Mouse (Mus musculus) megakaryocyte progenitor cell, adult 5-6 weeks (primary cell): Measurements from ENCODE around the gene Pnp2. TPM values are rescaled to one million over a fixed set of nuclear protein-coding genes. Genes with fewer than 3 reads are reported as not detected.
A peak's percentile ranks its signal among the peaks of the same experiment; 100 is the strongest.
"Not testable (repeated sequence)": the region's sequence is repeated elsewhere in the genome, so short reads cannot be mapped to it uniquely, and the experiment has no call there.

ENCODE experiments used
- ATAC-seq: replicated peaks from 2 replicates; pipeline ENCODE4 v1.8.0; 2016; ENCODE audit warnings: mild to moderate bottlenecking, moderate TSS enrichment, inconsistent platforms; ENCODE audit not compliant: poor library complexity
- total RNA-seq, 2 experiments: library from RNA; stranded (forward) in 1 of 2; stranded (reverse) in 1 of 2; fragments of 157-497, 149-512 nt in 1 of 2; fragments of 200-1000 nt in 1 of 2; gene quantifications; 2 replicates each; pipeline versions ENCODE4 v1.2.3 to v1.2.4; 2015 to 2017

Pnp2 gene
- total RNA-seq (2015) = 11.0 and 16.1 TPM in 2 replicates
- total RNA-seq (2017) = 6.0 and 8.1 TPM in 2 replicates

DNA sequence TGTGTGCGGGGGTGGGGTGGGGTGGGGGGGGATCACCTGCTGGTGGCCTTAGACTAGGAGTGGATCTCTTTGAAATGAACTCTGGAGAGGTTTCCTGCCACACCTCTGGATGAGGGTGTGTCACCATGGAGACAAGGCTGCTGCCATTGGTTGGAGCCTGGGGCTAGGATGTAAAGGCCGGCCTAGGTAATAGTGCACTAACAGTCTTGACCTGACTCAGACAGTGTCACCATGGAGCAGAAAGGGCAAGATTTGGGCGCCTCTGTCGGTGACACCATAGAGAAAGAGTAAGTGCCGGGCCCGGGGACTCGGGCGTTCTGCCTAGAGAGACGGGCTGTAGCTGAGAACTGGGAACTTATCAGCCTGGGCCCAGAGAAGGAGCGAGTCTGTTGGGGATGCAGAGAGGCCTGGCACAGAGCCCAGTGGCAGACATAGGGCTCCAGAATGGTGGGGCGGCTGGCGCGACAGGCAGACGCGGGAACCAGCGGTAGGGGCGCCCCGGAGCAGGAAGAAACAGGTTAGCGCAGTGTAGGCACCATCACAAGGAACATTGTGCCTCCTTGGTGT is at the start of gene Pnp2:
TSS of gene Pnp2 (plus strand) at position 51 of the 567 bp plus-strand sequence.
- peak; percentile 68 for ATAC-seq

DNA sequence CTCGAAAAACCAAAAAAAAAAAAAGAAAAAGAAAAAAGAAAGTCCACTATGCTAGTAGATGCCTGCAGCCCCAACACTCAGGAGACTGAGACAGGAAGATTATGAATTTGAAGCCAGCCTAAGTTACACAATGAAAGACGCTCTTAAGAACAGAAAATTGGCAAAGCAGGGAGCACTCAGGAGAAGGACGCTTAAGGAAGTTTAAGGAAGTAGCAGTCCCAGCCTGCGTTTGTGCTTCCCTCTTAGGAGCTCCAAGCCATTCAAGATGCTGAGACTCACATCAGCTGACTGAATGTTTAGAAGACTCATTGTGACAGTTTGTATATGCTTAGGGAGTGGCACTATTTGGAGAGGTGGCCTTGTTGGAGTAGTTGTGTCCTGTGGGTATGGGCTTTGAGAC is 47.7 kb upstream of the Pnp2 start:
- no peak for ATAC-seq

DNA sequence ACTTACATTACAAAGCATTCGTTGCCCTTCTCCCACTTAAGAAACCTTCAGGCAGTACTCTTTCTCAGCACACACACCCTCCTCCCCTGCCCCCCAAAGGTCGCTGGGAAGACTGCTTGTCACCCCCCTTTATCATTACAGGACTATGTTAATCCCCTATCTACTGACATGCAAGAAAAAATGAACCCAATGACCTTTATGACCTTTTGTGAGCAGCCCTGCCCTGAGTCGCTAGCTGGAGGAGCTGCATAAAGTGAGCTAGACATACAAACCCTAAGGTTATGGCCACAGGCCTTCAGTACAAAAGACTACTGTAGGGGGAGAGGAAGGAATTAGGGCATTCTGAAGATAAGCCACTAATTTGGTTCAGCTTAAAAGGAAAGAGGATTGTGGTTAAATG is 44.4 kb upstream of the Pnp2 start:
- no peak for ATAC-seq

DNA sequence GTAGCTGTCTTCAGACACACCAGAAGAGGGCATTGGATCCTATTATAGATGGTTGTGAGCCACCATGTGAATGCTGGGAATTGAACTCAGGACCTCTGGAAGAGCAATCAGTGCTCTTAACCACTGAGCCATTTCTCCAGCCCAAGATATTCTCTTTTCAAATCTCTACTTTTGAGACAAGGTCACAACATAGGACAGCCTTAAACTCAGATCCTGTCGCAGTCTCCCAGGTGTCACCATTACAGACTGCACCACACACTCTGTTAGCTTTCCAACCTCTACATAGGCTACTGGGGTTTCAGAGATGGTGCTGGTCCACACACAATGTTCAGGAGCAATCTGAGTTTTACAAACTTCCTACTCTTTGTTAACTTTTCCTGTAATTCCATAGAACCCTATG is 32.4 kb upstream of the Pnp2 start:
- not testable (repeated sequence) for ATAC-seq

DNA sequence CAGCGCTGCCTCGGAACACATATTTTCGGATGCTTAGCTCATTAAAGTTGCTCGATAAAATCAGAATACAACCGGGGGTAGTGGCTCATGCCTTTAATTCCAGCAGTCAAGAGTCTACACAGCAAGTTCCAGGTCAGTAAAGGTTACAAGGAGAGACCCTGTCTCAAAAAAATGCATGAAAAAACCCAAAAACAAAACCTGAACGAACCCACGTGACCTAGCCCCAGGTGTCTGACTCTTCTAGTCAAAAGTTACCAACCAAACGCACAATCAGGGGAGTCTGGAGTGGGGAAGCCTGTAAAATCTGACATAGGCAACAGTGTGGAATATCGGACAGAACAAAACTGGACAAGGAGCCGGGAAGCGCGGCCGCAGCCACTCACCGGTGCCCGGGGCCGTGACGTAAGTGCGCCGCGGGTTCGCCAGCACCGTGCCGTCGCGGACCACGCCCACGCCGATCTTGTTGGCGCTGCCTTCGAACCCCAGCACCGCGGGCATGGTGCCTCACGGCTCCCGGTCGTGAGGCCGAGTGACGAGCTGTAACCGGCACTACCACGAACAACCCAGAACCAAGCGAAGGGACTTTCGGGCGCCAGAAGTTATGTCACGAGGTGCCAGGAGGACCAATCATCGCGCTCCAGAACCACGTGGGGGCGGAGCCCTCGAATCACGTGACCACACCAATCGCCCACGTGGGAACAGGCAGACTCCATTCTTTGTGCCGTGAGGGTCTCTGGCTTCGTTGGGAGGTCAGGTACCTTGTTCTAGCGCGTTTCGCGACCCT is 31.3 kb upstream of the Pnp2 start, which contains the start of the genes Osgep and Apex1:
TSS of gene Osgep (minus strand) at position 613 of the 784 bp plus-strand sequence.
TSS of gene Apex1 (plus strand) at position 688 of the 784 bp plus-strand sequence.
- ATAC-seq = peak; percentile 86

DNA sequence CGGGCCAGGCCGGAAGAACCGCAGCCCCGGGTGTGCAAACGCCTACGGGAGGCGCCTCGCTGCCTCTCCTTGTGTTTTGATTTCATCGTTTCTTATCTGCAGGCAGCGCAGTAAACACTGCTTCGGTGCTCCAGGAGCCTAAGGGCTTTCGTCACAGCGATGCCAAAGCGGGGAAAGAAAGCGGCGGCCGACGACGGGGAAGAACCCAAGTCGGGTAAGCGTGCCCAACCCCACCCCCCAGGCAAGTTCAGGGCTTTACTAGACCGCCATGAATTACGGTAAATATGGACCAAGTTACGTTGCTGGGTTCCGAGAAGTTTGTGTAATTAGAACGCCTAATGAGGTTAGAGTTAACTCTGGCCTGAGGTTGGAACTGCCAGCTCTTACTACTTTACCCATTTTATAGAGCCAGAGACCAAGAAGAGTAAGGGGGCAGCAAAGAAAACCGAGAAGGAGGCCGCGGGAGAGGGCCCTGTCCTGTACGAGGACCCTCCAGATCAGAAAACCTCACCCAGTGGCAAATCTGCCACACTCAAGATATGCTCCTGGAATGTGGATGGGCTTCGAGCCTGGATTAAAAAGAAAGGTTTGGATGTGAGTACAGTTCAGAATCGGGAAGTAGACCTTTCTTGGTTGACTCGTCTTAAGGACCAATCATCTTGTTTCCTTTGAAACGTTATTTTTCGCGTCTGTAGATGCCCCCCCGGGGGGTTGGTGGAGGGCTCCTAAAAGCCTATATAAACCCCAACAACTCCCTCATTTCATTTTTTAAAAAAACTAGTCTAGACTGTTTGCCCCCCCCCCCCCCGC is 30.5 kb upstream of the Pnp2 start:
- peak; percentile 51 for ATAC-seq

DNA sequence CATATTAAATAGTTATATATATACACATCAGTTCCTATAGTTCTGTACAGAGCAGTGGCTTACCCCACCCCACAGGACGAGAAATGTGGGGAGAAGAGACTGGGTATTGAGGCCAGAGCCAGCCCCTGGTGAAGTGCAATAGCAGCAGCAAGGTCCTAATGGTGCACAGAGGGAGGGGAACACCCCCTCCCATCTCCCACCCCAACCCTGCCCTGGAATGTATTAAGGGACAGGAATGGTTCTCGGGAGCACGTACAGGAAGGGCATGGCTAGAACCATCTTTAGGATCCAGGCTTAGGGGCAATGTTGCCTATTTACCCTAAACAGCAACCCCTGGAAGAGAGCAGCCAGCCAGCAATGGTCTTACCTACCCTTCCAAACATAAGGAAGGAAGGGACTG is 28.4 kb upstream of the Pnp2 start:
- no peak for ATAC-seq

DNA sequence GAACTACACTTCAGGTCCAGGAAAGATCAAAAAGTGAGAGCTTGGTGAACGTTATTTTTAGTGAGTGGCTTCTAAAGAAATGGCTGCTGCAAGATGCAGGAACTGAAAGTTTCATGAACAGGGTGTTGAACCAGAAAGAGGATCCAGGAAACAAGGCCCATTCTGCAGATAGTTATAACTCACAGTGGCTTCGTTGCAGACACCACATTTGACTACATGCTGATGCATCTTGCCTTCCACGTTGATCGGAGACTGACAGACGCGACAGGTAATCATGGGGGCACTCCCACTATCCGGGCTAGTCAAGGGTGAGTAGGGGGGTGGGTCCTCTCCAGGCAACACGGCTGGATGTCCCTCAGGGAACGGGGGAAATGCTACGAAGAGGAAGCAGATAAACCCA is 25.8 kb upstream of the Pnp2 start:
- ATAC-seq = no peak

DNA sequence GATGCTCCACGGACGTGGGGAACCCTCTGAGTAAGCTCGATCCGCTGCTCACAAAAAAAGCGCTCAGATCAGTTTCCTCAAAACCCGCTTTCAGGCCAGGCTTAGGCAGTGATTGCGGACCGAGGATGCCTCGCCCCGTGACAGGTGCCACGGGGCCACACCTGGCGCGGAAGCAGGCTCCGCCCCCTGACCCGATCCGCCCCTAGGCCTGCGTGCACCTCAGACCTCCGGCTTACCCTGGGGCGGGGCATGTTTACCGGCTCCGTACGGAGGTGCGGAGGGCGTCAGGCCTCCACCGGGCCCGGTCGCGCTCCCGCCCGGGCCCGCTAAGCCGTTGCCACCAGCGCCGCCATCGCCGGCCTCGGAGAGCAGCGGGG is 25.4 kb upstream of the Pnp2 start:
- 0 out of 2 replicates have a peak, but pooled peaks have one; percentile 7 for ATAC-seq

DNA sequence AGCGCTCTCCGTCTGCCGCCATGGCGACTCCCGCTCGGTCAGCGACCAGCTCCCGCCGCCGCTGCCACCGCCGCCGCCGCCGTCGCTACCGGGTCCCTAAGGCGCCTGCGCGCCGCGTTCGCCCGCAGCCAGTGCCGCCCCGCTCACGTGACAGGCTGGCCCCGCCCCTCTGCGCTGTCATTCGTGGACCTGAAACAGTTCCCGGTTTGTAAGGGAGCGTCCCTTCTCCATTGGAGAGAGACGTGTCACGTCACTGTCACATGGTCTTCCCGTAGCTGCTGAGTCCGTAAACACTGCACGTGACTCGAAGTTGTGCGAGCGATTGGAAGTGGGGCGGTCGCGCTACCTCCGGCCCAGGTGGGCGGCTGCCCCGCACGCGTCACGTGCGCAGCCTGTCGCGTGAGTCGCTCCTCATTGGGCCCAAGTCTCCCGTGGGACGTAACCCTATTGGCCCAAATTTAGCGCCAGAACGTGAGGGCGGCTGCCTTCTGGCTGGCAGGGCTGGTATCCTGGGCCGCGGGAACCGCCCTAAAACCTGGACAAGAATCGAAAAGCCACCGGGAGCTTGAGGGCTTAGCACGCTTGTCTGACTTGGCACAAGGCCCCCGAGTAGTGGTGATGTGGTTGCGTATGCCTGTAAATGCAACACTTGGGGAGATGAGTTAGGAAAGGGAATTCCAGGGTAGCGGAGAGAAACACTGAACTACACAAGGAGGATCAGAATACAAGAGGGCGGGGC is 24.9 kb upstream of the Pnp2 start, which contains the start of the genes Pip4p1 and Pnp:
TSS of gene Pip4p1 (minus strand) at position 103 of the 739 bp plus-strand sequence.
TSS of gene Pnp (plus strand) at position 329 of the 739 bp plus-strand sequence.
- peak; percentile 90 for ATAC-seq

DNA sequence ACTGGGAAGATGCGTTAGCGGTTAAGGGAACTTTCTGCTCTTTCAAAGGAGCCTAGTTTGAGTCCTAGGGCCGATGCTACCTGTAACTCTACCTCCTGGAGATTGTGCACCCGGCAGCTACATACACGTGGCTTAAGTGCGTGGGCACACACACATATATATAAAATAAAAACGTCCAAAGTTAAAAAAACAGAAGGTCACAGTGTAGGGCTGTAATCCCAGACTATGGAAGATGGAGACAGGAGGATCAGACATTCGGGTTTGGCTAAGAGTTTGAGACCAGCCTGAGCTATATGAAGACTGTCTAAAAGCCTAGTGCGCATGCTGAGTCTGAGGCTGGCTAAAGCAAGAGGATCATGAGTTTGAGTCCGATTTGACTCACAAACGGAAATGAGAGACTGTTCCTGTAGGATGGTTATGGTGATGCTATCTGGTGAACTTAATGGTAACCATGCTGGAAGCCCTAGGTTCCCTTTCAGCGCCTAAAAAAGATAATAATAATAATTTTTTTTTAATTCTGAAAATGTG is 24.2 kb upstream of the Pnp2 start:
- ATAC-seq = no peak; the same call in 1 of the 2 replicates

DNA sequence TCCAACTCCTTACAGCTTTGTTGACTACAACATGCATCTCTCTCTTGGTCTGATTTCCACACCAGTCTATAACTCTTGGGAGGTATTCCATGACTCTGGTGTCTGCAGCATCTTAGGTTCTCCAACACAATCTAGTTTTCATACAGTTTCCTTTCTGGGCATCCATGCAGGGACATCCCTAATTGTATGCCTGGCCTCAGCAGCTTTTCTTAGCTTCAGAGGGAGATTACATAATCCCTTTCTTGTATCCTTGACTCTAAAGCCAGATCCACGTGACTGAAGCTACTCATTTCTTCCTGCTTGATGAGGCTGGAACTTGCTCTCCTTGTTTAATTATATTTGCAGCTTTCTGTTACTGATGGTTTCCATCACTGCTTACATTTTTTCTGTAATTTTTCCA is 19.1 kb upstream of the Pnp2 start:
- ATAC-seq = no peak

DNA sequence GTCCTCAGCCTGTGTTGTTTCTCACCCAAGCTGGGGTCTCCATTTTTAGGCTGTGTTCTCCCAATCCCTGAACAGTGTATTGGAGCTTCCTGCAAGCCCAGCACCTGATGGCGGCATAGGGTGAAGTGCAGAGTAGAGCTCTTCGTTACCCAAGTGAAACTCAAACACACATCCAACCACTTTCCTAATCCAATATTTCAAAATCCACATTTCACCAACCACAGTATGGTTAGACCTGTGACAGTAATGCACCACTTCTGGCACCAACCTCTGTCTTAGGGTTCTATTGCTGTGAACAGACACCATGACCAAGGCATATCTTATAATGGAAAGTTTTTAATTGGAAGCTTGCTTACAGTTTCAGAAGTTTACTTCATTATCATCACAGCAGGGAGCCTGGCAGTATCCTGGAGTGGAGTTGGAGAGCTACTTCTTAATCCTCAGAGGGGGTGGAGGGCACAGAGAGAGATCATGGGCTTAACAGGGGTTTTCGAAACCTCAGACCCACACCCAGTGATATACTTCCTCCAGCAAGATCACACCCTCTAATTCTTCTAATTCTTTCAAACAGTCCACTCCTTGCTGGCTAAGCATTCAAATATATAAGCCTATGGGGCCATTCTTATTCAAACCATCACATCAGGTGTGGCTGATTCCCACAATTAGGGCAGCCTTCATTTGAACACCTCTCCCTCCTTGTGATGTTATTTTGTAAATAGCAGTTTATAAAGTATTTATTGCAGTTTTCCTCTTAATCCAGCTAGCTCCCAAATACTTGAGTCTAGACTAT is 17.5 kb upstream of the Pnp2 start:
- ATAC-seq = peak; percentile 62

DNA sequence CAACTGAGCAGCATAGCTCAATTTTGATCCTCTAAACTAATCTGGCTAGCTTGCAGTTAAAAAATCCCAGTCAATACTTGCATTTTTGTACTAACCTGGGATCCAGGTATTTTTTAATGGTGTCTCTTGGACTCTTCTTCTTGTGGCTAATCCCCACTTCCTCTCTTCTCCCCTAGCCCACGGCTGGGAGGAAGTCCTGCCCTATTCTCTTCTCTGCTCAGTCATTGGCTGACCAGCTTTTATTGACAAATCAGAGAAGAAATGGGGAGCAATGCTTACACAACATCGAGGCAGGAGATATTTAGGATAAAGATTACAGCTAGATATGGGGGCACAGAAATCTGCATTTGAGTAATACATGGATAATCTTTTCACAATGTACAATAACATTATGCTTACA is 16.9 kb upstream of the Pnp2 start:
- peak; percentile 83 for ATAC-seq

DNA sequence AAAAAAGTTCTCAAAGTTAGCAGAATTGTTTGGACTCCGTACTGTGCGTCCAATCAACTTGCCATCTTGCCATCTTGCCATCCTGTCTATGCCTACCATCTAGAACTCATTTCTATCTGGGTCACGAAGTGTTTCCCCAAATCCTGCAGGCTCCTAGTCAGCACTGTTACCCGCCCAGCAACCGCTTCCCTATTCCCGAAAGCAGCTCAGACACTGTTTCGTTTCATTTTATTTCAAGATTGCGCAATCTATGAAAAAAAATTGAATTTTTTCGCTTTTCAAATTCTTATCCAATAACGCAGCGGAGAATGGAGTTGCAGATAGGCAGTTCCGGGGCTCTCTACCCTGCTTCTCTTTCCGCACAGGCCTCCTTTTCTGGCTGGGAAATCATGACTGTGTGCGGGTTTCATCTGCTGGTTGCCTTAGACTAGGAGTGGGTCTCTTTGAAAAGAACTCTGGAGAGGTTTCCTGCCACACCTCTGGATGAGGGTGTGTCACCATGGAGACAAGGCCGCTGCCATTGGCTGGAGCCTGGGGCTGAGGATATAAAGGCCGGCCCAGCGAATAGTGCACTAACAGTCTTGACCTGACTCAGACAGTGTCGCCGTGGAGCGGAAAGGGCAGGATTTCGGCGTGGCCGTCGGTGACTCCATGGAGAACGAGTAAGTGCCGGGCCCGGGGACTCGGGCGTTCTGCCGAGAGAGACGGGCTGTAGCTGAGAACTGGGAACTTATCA is 11.7 kb upstream of the Pnp2 start, which contains the start of gene Gm49342:
TSS of gene Gm49342 (plus strand) at position 586 of the 736 bp plus-strand sequence.
- ATAC-seq = peak; percentile 83

DNA sequence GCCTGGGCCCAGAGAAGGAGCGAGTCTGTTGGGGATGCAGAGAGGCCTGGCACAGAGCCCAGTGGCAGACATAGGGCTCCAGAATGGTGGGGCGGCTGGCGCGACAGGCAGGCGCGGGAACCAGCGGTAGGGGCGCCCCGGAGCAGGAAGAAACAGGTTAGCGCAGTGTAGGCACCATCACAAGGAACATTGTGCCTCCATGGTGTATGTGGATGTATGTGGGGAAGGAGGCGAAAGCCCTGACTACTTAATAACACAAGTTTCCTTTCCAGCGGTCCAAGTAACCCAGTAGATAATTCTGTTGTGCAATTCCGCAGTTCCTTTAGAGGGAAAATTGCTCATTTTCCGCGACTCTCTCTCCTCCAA is 11.1 kb upstream of the Pnp2 start:
- peak; percentile 69 for ATAC-seq

DNA sequence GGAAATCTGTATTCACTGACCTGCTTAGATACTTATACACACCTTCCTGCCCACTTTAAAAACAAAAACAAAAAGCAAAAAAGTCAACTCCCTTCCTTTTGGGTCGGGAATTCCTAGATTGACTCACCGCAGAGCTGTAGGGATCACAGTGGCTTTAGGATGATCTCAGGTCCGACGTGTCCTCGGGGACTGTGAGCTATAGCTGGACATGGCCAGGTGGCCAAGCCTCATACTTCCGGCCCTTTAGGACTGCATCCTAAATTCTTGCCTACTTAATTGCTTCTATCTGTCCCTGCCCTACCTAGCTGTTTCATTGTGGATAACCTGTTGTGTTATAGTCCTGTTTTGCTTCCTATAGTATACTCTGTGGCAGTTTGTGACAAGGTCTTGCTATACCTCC is 10.7 kb upstream of the Pnp2 start:
- ATAC-seq = not testable (repeated sequence)

DNA sequence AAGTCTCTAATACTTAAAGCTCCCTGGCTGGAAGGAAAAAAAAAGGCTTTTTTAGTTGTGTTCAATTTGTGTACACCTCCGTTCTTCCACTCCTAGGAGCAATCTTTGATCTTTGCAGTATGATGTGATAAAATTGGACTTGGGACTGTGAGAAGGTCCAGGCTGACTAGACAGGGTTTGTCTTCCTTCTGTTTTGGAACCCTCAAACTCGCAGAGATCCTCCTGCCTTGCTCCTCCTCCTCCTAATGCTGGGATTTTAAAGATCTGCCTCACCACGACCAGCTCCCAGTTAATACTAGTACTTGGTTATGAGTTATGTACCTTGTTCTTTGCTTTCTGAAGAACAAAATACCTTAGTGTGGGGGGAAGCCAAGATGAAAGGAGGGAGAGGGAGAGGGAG is 10.3 kb upstream of the Pnp2 start:
- not testable (repeated sequence) for ATAC-seq

DNA sequence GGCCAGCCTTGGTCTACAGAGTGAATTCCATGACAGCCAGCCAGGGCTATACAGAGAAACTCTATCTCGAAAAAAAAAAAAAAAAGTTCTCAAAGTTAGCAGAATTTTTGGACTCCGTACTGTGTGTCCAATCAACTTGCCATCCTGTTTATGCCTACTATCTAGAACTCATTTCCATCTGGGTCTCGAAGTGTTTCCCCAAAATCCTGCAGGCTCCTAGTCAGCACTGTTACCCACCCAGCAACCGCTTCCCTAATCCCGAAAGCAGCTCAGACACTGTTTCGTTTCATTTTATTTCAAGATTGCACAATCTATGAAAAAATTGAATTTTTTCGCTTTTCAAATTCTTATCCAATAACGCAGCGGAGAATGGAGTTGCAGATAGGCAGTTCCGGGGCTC is 305 bp upstream of the Pnp2 start:
- ATAC-seq = peak; percentile 16
